Mouse (Mus musculus) induced T-regulatory cell, adult 2 months (primary cell): ENCODE measurements around the gene Ncam1.

Experiments
- DNase-seq: peaks from one replicate; pipeline ENCODE4 v3.0.0-alpha.2; 2012; ENCODE audit warnings: low read depth

Ncam1 gene

GRCm38 (mm10) chr9:49502245-49502644 is 296.5 kb downstream of the Ncam1 start:
- DNase-seq: no peak

- DNase-seq: no peak
Observed at GRCm38 (mm10) chr9:49499878-49500277, 298.8 kb downstream of the Ncam1 start.

GRCm38 (mm10) chr9:49493979-49494649 is 304.6 kb downstream of the Ncam1 start:
- peak; percentile 67 for DNase-seq

- no peak for DNase-seq
Observed at GRCm38 (mm10) chr9:49490609-49491008, 308.1 kb downstream of the Ncam1 start.

- peak; percentile 75 for DNase-seq
Observed at GRCm38 (mm10) chr9:49488912-49489895, 309.5 kb downstream of the Ncam1 start.

- no peak for DNase-seq
Observed at GRCm38 (mm10) chr9:49488258-49488657, 310.5 kb downstream of the Ncam1 start.

GRCm38 (mm10) chr9:49487657-49487943 is 311.1 kb downstream of the Ncam1 start:
- DNase-seq: no peak

- no peak for DNase-seq
Observed at GRCm38 (mm10) chr9:49486805-49487656, 311.7 kb downstream of the Ncam1 start.

- peak; percentile 52 for DNase-seq
Observed at GRCm38 (mm10) chr9:49485892-49486311, 312.8 kb downstream of the Ncam1 start, which contains the start of gene Ttc12. Gene Ttc12, minus strand, starts transcription at chr9:49486225.

- peak; percentile 24 for DNase-seq
Observed at GRCm38 (mm10) chr9:49485250-49485891, 313.4 kb downstream of the Ncam1 start.

- DNase-seq: no peak
Observed at GRCm38 (mm10) chr9:49483316-49483715, 315.4 kb downstream of the Ncam1 start.

- DNase-seq: no peak
Observed at GRCm38 (mm10) chr9:49472126-49472525, 326.6 kb downstream of the Ncam1 start.

GRCm38 (mm10) chr9:49470946-49471345 is 327.8 kb downstream of the Ncam1 start:
- no peak for DNase-seq

- no peak for DNase-seq
Observed at GRCm38 (mm10) chr9:49470006-49470405, 328.7 kb downstream of the Ncam1 start.

GRCm38 (mm10) chr9:49456136-49456535 is 342.6 kb downstream of the Ncam1 start:
- DNase-seq: no peak

GRCm38 (mm10) chr9:49452396-49452795 is 346.3 kb downstream of the Ncam1 start:
- DNase-seq: no peak
